Mouse (Mus musculus) hindbrain, embryonic 14.5 days (tissue): ENCODE data around the gene Trim30b. TPM values are rescaled to one million over a fixed set of nuclear protein-coding genes. Genes with fewer than 3 reads are reported as not detected.
"Not testable (repeated sequence)": the region's sequence is repeated elsewhere in the genome, so short reads cannot be mapped to it uniquely, and the experiment has no call there.

Experiments
- ATAC-seq: fragments of 200-750 bp; cut with Nextera tagmentation; 2 replicates; pipeline ENCODE4 v1.8.0; 2017; ENCODE audit warnings: moderate number of reproducible peaks, mild to moderate bottlenecking, moderate TSS enrichment, moderate library complexity; ENCODE audit not compliant: low FRiP score
- DNase-seq: peaks from one replicate; pipeline ENCODE4 v3.0.0-alpha.2; 2015; ENCODE audit warnings: low spot score
- H3K27ac ChIP-seq: fragments of 300-500 bp; sonication (generic); 2 replicates; pipeline ENCODE4 v1.5.1; 2014; ENCODE audit warnings: mild to moderate bottlenecking, moderate library complexity
- H3K27me3 ChIP-seq: fragments of 300-500 bp; sonication (generic); 2 replicates; pipeline ENCODE4 v1.6.1; 2014; ENCODE audit warnings: mild to moderate bottlenecking, low read length, mixed read lengths; ENCODE audit not compliant: control insufficient read depth, insufficient read depth
- H3K36me3 ChIP-seq: fragments of 300-500 bp; sonication (generic); replicated peaks from 2 replicates; pipeline ENCODE4 v1.6.1; 2014; ENCODE audit not compliant: control insufficient read depth, insufficient read depth
- H3K4me1 ChIP-seq: fragments of 300-500 bp; sonication (generic); replicated peaks from 2 replicates; pipeline ENCODE4 v1.6.1; 2014; ENCODE audit warnings: antibody characterized with exemption, low read length, mixed read lengths; ENCODE audit not compliant: control insufficient read depth, insufficient read depth
- H3K4me2 ChIP-seq: fragments of 300-500 bp; sonication (generic); replicated peaks from 2 replicates; pipeline ENCODE4 v1.6.1; 2014; ENCODE audit warnings: mild to moderate bottlenecking, moderate library complexity
- H3K4me3 ChIP-seq: fragments of 300-500 bp; sonication (generic); replicated peaks from 2 replicates; pipeline ENCODE4 v1.5.1; 2014; ENCODE audit warnings: mild to moderate bottlenecking, low read length
- H3K9ac ChIP-seq: fragments of 300-500 bp; sonication (generic); 2 replicates; pipeline ENCODE4 v1.6.1; 2014
- H3K9me3 ChIP-seq: fragments of 300-500 bp; sonication (generic); 2 replicates; pipeline ENCODE4 v1.6.1; 2016; ENCODE audit warnings: low read length; ENCODE audit not compliant: control insufficient read depth
- WGBS: fragments of 180-500 bp; shearing (Covaris S2); extraction: QIAGEN DNeasy Blood & Tissue Kit; methylation state at CpG from one replicate; pipeline ENCODE4 v1.1.7; 2014; 5-methylcytosine and 5-hydroxymethylcytosine counted together
- polyA plus RNA-seq: library from polyadenylated mRNA; unstranded; fragments of >200 nt; fragmentation: Nextera tagmentation; extraction: Ambion mirVana; gene quantifications from 2 replicates; pipeline ENCODE4 v1.2.1, GENCODE M21; 2014

Trim30b gene
- not detected in 2 replicates for polyA plus RNA-seq

- DNase-seq (no peak), ATAC-seq (no peak)
- Histone ChIP-seq H3K4me3 (no peak within 1 kb of the TSS), H3K36me3 (no peaks in the 10 kb centered on the region), H3K27ac (no peak within 1 kb of the TSS), H3K9ac (no peak within 1 kb of the TSS), H3K27me3 (no peaks in the 10 kb centered on the region), H3K4me1 (no peaks in the 10 kb centered on the region), H3K4me2 (no peak within 1 kb of the TSS), H3K9me3 (no peaks in the 10 kb centered on the region)
- WGBS, result 67% methylated on average over 1 of the region's 1 CpGs
Measured at GRCm38 (mm10) chr7:104369736-104370414, at the start of gene Trim30b. Gene Trim30b (minus strand): TSS chr7:104369884.

- no peak overlapping the region for H3K4me3 ChIP-seq
- ATAC-seq (no peak), DNase-seq (no peak)
- no peaks in the 10 kb centered on the region for H3K4me1 ChIP-seq
- H3K4me2 ChIP-seq, result no peak overlapping the region
- no peaks in the 10 kb centered on the region for H3K27me3 ChIP-seq
- no peaks in the 10 kb centered on the region for H3K9me3 ChIP-seq
- WGBS, result 92% methylated on average over 3 of the region's 3 CpGs
- no peaks in the 10 kb centered on the region for H3K36me3 ChIP-seq
- H3K27ac ChIP-seq, result no peak overlapping the region
- H3K9ac ChIP-seq, result no peak overlapping the region
Measured at GRCm38 (mm10) chr7:104404460-104404950, 34.8 kb upstream of the Trim30b start.

- Histone ChIP-seq H3K4me3 (no peak overlapping the region), H3K36me3 (no peaks in the 10 kb centered on the region), H3K27me3 (no peaks in the 10 kb centered on the region), H3K4me1 (no peaks in the 10 kb centered on the region), H3K9ac (no peak overlapping the region), H3K27ac (no peak overlapping the region), H3K9me3 (no peaks in the 10 kb centered on the region), H3K4me2 (no peak overlapping the region)
- no peak for ATAC-seq
- no peak for DNase-seq
Measured at GRCm38 (mm10) chr7:104401140-104401539, 31.5 kb upstream of the Trim30b start.

GRCm38 (mm10) chr7:104400698-104401097 lies 31.0 kb upstream of the Trim30b start, which contains the start of gene Trim30c:
Gene Trim30c (minus strand): TSS chr7:104400837.
- H3K9ac ChIP-seq, result no peak within 1 kb of the TSS
- H3K27me3 ChIP-seq, result no peaks in the 10 kb centered on the region
- H3K4me3 ChIP-seq, result no peak within 1 kb of the TSS
- no peak within 1 kb of the TSS for H3K27ac ChIP-seq
- no peaks in the 10 kb centered on the region for H3K4me1 ChIP-seq
- 95% methylated on average over 1 of the region's 1 CpGs for WGBS
- no peaks in the 10 kb centered on the region for H3K36me3 ChIP-seq
- DNase-seq (no peak), ATAC-seq (no peak)
- H3K4me2 ChIP-seq, result no peak within 1 kb of the TSS
- no peaks in the 10 kb centered on the region for H3K9me3 ChIP-seq

GRCm38 (mm10) chr7:104398492-104398891 lies 28.8 kb upstream of the Trim30b start:
- no peak overlapping the region for H3K4me3 ChIP-seq
- no peaks in the 10 kb centered on the region for H3K36me3 ChIP-seq
- H3K27ac ChIP-seq, result no peak overlapping the region
- H3K9ac ChIP-seq, result no peak overlapping the region
- WGBS, result 73% methylated on average over 1 of the region's 1 CpGs
- no peak overlapping the region for H3K4me2 ChIP-seq
- no peak for ATAC-seq
- H3K27me3 ChIP-seq, result no peaks in the 10 kb centered on the region
- no peaks in the 10 kb centered on the region for H3K9me3 ChIP-seq
- no peak for DNase-seq
- no peaks in the 10 kb centered on the region for H3K4me1 ChIP-seq

GRCm38 (mm10) chr7:104366339-104366738 lies 3.3 kb downstream of the Trim30b start:
- Histone ChIP-seq H3K9ac (no peak overlapping the region), H3K4me3 (no peak overlapping the region)
- DNase-seq, result no peak

GRCm38 (mm10) chr7:104353600-104353967 lies 16.1 kb downstream of the Trim30b start:
- Histone ChIP-seq H3K9ac (no peak overlapping the region), H3K27me3 (no peaks in the 10 kb centered on the region), H3K4me2 (no peak overlapping the region), H3K9me3 (no peaks in the 10 kb centered on the region), H3K36me3 (no peaks in the 10 kb centered on the region), H3K4me1 (no peaks in the 10 kb centered on the region), H3K4me3 (no peak overlapping the region), H3K27ac (no peak overlapping the region)
- no peak for DNase-seq
- WGBS, result 76% methylated on average over 2 of the region's 2 CpGs
- ATAC-seq, result peak; percentile 11; the same call in 1 of the 2 replicates

More at GRCm38 (mm10) chr7:104366339-104366738, 3.3 kb downstream of the Trim30b start:
- Histone ChIP-seq H3K4me1 (no peaks in the 10 kb centered on the region), H3K36me3 (no peaks in the 10 kb centered on the region), H3K4me2 (no peak overlapping the region), H3K9me3 (no peaks in the 10 kb centered on the region), H3K27ac (no peak overlapping the region), H3K27me3 (no peaks in the 10 kb centered on the region)
- ATAC-seq, result no peak

- Histone ChIP-seq H3K4me2 (peak within 1 kb of the TSS; percentile 25), H3K9ac (no peak within 1 kb of the TSS), H3K9me3 (no peaks in the 10 kb centered on the region), H3K4me3 (peak within 1 kb of the TSS; percentile 18; the same call in 1 of the 2 replicates), H3K4me1 (no peaks in the 10 kb centered on the region), H3K27ac (no peak within 1 kb of the TSS), H3K36me3 (no peaks in the 10 kb centered on the region), H3K27me3 (no peaks in the 10 kb centered on the region)
- DNase-seq (peak; percentile 36), ATAC-seq (peak; percentile 91)
- 11% methylated on average over 14 of the region's 14 CpGs for WGBS
Measured at GRCm38 (mm10) chr7:104352717-104353599, 16.7 kb downstream of the Trim30b start, which contains the start of gene Trim12c. Gene Trim12c (minus strand): TSS chr7:104353362.

- 97% methylated on average over 4 of the region's 4 CpGs for WGBS
- not testable (repeated sequence) for H3K4me1 ChIP-seq, H3K36me3 ChIP-seq, H3K27me3 ChIP-seq, H3K4me2 ChIP-seq, H3K4me3 ChIP-seq, H3K27ac ChIP-seq, H3K9ac ChIP-seq, ATAC-seq, H3K9me3 ChIP-seq, DNase-seq
Measured at GRCm38 (mm10) chr7:104348043-104348442, 21.6 kb downstream of the Trim30b start.
